Mouse (Mus musculus) CH12.LX (cell line): ENCODE measurements around the gene Irak3. TPM values are rescaled to one million over a fixed set of nuclear protein-coding genes. Genes with fewer than 3 reads are reported as not detected.

Experiments used
- DNase-seq: peaks from one replicate; pipeline ENCODE4 v3.0.0-alpha.2; 2013; ENCODE audit errors: extremely low read depth
- H3K27ac ChIP-seq: 2 replicates; pipeline ENCODE4 v1.5.1; 2012; ENCODE audit warnings: low read depth, mild to moderate bottlenecking, control low read depth, moderate library complexity; ENCODE audit not compliant: insufficient read depth
- H3K27me3 ChIP-seq: replicated peaks from 2 replicates; pipeline ENCODE3; 2012; ENCODE audit warnings: inconsistent platforms
- H3K36me3 ChIP-seq, 2 experiments: replicated peaks in 1 of 2; 2 replicates each; pipeline versions ENCODE3 to v1.6.1; 2012; ENCODE audit warnings: inconsistent platforms in 1 of 2, low read length in 1 of 2, mild to moderate bottlenecking in 1 of 2, mixed read lengths in 1 of 2, moderate library complexity in 1 of 2; ENCODE audit not compliant: control insufficient read depth in 1 of 2, insufficient read depth in 1 of 2
- H3K4me1 ChIP-seq, 2 experiments: 2 replicates each; pipeline ENCODE4 v1.6.1; 2012; ENCODE audit warnings: inconsistent platforms in 1 of 2, moderate library complexity in 1 of 2; ENCODE audit not compliant: insufficient read depth in 2 of 2, control insufficient read depth in 1 of 2
- H3K4me2 ChIP-seq: 2 replicates; pipeline ENCODE4 v1.6.1; 2012; ENCODE audit warnings: low read depth, mild to moderate bottlenecking, control low read depth; ENCODE audit not compliant: poor library complexity, insufficient read depth, severe bottlenecking
- H3K4me3 ChIP-seq, 3 experiments: fragments of 150-350 bp in 1 of 3; sonication (generic) in 1 of 3; replicated peaks in 1 of 3; 2 replicates each; pipeline versions ENCODE3 to v1.5.1; 2011 to 2012; ENCODE audit warnings: low read depth in 2 of 3, low read length in 2 of 3, mild to moderate bottlenecking in 2 of 3, moderate library complexity in 2 of 3, control low read depth in 1 of 3, improper control_type of control experiment in 1 of 3, inconsistent platforms in 1 of 3, mixed read lengths in 1 of 3; ENCODE audit not compliant: poor library complexity in 1 of 3
- H3K79me2 ChIP-seq: replicated peaks from 2 replicates; pipeline ENCODE4 v1.6.1; 2012; ENCODE audit warnings: mild to moderate bottlenecking, moderate library complexity; ENCODE audit not compliant: control insufficient read depth, poor library complexity, insufficient read depth, severe bottlenecking; ENCODE audit errors: extremely low read depth
- H3K9ac ChIP-seq: 2 replicates; pipeline ENCODE4 v1.6.1; 2012; ENCODE audit warnings: low read depth, mild to moderate bottlenecking, control low read depth, moderate library complexity; ENCODE audit not compliant: insufficient read depth
- H3K9me3 ChIP-seq: replicated peaks from 2 replicates; pipeline ENCODE3; 2012; ENCODE audit warnings: low read length, inconsistent platforms, mixed read lengths
- CHD2 ChIP-seq: IDR thresholded peaks from 2 replicates; pipeline ENCODE4 v1.6.1; 2011; ENCODE audit warnings: low read length, improper control_type of control experiment
- CTCF ChIP-seq, 2 experiments: IDR thresholded peaks in 1 of 2; conservative IDR thresholded peaks in 1 of 2; 2 replicates each; pipeline ENCODE4 v1.5.1; 2011 to 2012; ENCODE audit warnings: low read depth in 2 of 2, low read length in 2 of 2, improper control_type of control experiment in 1 of 2, inconsistent platforms in 1 of 2, mild to moderate bottlenecking in 1 of 2, moderate library complexity in 1 of 2
- E2F4 ChIP-seq: IDR thresholded peaks from 2 replicates; pipeline ENCODE4 v1.6.1; 2011; ENCODE audit warnings: low read depth, low read length, improper control_type of control experiment; ENCODE audit not compliant: insufficient replicate concordance
- ELF1 ChIP-seq: IDR thresholded peaks from 2 replicates; pipeline ENCODE4 v1.6.1; 2014; ENCODE audit warnings: low read depth, mild to moderate bottlenecking, inconsistent platforms, low read length, improper control_type of control experiment
- ETS1 ChIP-seq: conservative IDR thresholded peaks from 2 replicates; pipeline ENCODE4 v1.6.1; 2012; ENCODE audit warnings: low read depth, mild to moderate bottlenecking, inconsistent platforms, low read length, improper control_type of control experiment, moderate library complexity
- HCFC1 ChIP-seq: IDR thresholded peaks from 2 replicates; pipeline ENCODE4 v1.6.1; 2012; ENCODE audit warnings: low read depth, mild to moderate bottlenecking, inconsistent platforms, low read length, improper control_type of control experiment
- IRF4 ChIP-seq: IDR thresholded peaks from 2 replicates; pipeline ENCODE4 v1.6.1; 2014; ENCODE audit warnings: low read depth, mild to moderate bottlenecking, inconsistent platforms, low read length, improper control_type of control experiment
- JUN ChIP-seq: IDR thresholded peaks from 2 replicates; pipeline ENCODE4 v1.6.1; 2011; ENCODE audit warnings: low read depth, mild to moderate bottlenecking, low read length, improper control_type of control experiment, moderate library complexity; ENCODE audit not compliant: insufficient read depth
- JUND ChIP-seq: conservative IDR thresholded peaks from 2 replicates; pipeline ENCODE4 v1.6.1; 2011; ENCODE audit warnings: low read depth, low read length, improper control_type of control experiment
- KAT2A ChIP-seq: IDR thresholded peaks from 2 replicates; pipeline ENCODE4 v1.6.1; 2012; ENCODE audit warnings: low read length, improper control_type of control experiment, inconsistent platforms; ENCODE audit not compliant: insufficient replicate concordance
- MAFK ChIP-seq: IDR thresholded peaks from 2 replicates; pipeline ENCODE4 v1.6.1; 2011; ENCODE audit warnings: low read length, improper control_type of control experiment; ENCODE audit not compliant: insufficient replicate concordance
- MAZ ChIP-seq: IDR thresholded peaks from 2 replicates; pipeline ENCODE4 v1.6.1; 2012; ENCODE audit warnings: low read depth, mild to moderate bottlenecking, inconsistent platforms, low read length, improper control_type of control experiment, moderate library complexity
- MEF2A ChIP-seq: IDR thresholded peaks from 2 replicates; pipeline ENCODE4 v1.6.1; 2014; ENCODE audit warnings: low read depth, mild to moderate bottlenecking, inconsistent platforms, low read length, improper control_type of control experiment, borderline replicate concordance
- MXI1 ChIP-seq: IDR thresholded peaks from 2 replicates; pipeline ENCODE4 v1.6.1; 2011; ENCODE audit warnings: mild to moderate bottlenecking, low read depth, low read length, improper control_type of control experiment
- NRF1 ChIP-seq: IDR thresholded peaks from 2 replicates; pipeline ENCODE4 v1.6.1; 2014; ENCODE audit warnings: low read depth, mild to moderate bottlenecking, inconsistent platforms, low read length, improper control_type of control experiment, moderate library complexity
- POLR2AphosphoS2 ChIP-seq: IDR thresholded peaks from 2 replicates; pipeline ENCODE4 v1.6.1; 2011; ENCODE audit warnings: low read depth, low read length, improper control_type of control experiment
- RAD21 ChIP-seq: IDR thresholded peaks from 2 replicates; pipeline ENCODE4 v1.6.1; 2011; ENCODE audit warnings: low read depth, mild to moderate bottlenecking, low read length, improper control_type of control experiment, moderate library complexity
- SIN3A ChIP-seq: IDR thresholded peaks from 2 replicates; pipeline ENCODE4 v1.6.1; 2012; ENCODE audit warnings: low read length, improper control_type of control experiment, inconsistent platforms
- SMC3 ChIP-seq: IDR thresholded peaks from 2 replicates; pipeline ENCODE4 v1.6.1; 2011; ENCODE audit warnings: low read depth, low read length, improper control_type of control experiment
- TBP ChIP-seq: conservative IDR thresholded peaks from 2 replicates; pipeline ENCODE4 v1.6.1; 2011; ENCODE audit warnings: low read depth, low read length, improper control_type of control experiment
- ZC3H11A ChIP-seq: IDR thresholded peaks from 2 replicates; pipeline ENCODE4 v1.6.1; 2012; ENCODE audit warnings: low read depth, mild to moderate bottlenecking, inconsistent platforms, low read length, improper control_type of control experiment
- ZKSCAN1 ChIP-seq: IDR thresholded peaks from 2 replicates; pipeline ENCODE4 v1.6.1; 2012; ENCODE audit warnings: low read depth, inconsistent platforms, low read length, improper control_type of control experiment, borderline replicate concordance
- ZMIZ1 ChIP-seq: IDR thresholded peaks from 2 replicates; pipeline ENCODE4 v1.6.1; 2012; ENCODE audit warnings: low read depth, mild to moderate bottlenecking, inconsistent platforms, low read length, improper control_type of control experiment
- ZNF384 ChIP-seq: IDR thresholded peaks from 2 replicates; pipeline ENCODE4 v1.6.1; 2012; ENCODE audit warnings: low read depth, low read length, improper control_type of control experiment, inconsistent platforms
- dilution Hi-C: fragments of 300-500 bp; cut with MboI; formaldehyde crosslinking; loops from 2 replicates; pipeline ENCODE4 v1.14.3; 2020; ENCODE audit warnings: low sequenced_read_pairs; ENCODE audit not compliant: extremely low pct_unique_long_range_greater_than_20kb, extremely low pct_ligation_motif_present
- in situ Hi-C: fragments of 300-500 bp; cut with MboI; formaldehyde crosslinking; loops from 3 replicates; pipeline ENCODE4 v1.14.3; 2019; ENCODE audit warnings: low sequenced_read_pairs, low pct_ligation_motif_present, low pct_unique_long_range_greater_than_20kb, mixed read lengths
- polyA plus RNA-seq: library from polyadenylated mRNA; unstranded; fragments of >175 nt; gene quantifications from 2 replicates; pipeline ENCODE4 v1.2.1, GENCODE M21; 2012; ENCODE audit warnings: low read depth; ENCODE audit not compliant: insufficient read length
- total RNA-seq, 2 experiments: library from RNA; depleted of rRNA; stranded (reverse); fragments of 300-350 nt in 1 of 2; fragments of >200 nt in 1 of 2; gene quantifications; 2 replicates each; pipeline ENCODE4 v1.2.3; 2012 to 2014

Gene Irak3
- total and polyA plus RNA-seq, 3 experiments = 0.50 to 3.1 (median 1.1) TPM

GRCm38 (mm10) chr10:120136020-120136562 lies 65.8 kb downstream of the Irak3 start:
- Histone ChIP-seq H3K4me1 (peaks cover 0 to 4% of the 10 kb centered on the region in 2 experiments; a peak in 2 of 4 replicates), H3K79me2 (no peaks in the 10 kb centered on the region), H3K27ac (no peak overlapping the region), H3K9ac (no peak overlapping the region), H3K4me3 (no peak overlapping the region), H3K9me3 (no peaks in the 10 kb centered on the region), H3K27me3 (no peaks in the 10 kb centered on the region), H3K4me2 (no peak overlapping the region), H3K36me3 (no peaks in the 10 kb centered on the region)
- dilution Hi-C loops = no loop called here
- in situ Hi-C loops = no loop called here
- TF ChIP-seq ZMIZ1 (no peak), NRF1 (no peak), ZNF384 (no peak)
- DNase-seq = no peak

GRCm38 (mm10) chr10:120133697-120134096 lies 68.2 kb downstream of the Irak3 start:
- Histone ChIP-seq H3K4me1 (peaks cover 0 to 4% of the 10 kb centered on the region in 2 experiments; a peak in 2 of 4 replicates), H3K9ac (no peak overlapping the region), H3K36me3 (no peaks in the 10 kb centered on the region), H3K9me3 (no peaks in the 10 kb centered on the region), H3K4me2 (no peak overlapping the region), H3K4me3 (no peak overlapping the region), H3K27me3 (no peaks in the 10 kb centered on the region), H3K79me2 (no peaks in the 10 kb centered on the region), H3K27ac (no peak overlapping the region)
- TF ChIP-seq TBP = no peak
- TF ChIP-seq ZC3H11A = no peak
- TF ChIP-seq IRF4 = no peak
- TF ChIP-seq ELF1 = no peak
- no peak for TF ChIP-seq JUND
- no peak for TF ChIP-seq ZKSCAN1
- TF ChIP-seq ETS1 = no peak
- no peak for DNase-seq
- dilution Hi-C loops = no loop called here
- in situ Hi-C loops = no loop called here

GRCm38 (mm10) chr10:120130621-120131020 lies 71.3 kb downstream of the Irak3 start:
- H3K9me3 ChIP-seq = no peaks in the 10 kb centered on the region
- peak; percentile 52 for DNase-seq
- no peaks in the 10 kb centered on the region for H3K36me3 ChIP-seq
- no peak overlapping the region for H3K27ac ChIP-seq
- peaks cover under 1 to 6% of the 10 kb centered on the region in 2 experiments; a peak in 3 of 4 replicates for H3K4me1 ChIP-seq
- H3K79me2 ChIP-seq = no peaks in the 10 kb centered on the region
- no peak for TF ChIP-seq ETS1
- TF ChIP-seq JUN = no peak
- TF ChIP-seq TBP = no peak
- TF ChIP-seq MAFK = no peak
- peak; percentile 41 for TF ChIP-seq RAD21
- TF ChIP-seq SIN3A = no peak
- no peak for TF ChIP-seq ZKSCAN1
- no peak for TF ChIP-seq POLR2AphosphoS2
- no peak for TF ChIP-seq MAZ
- TF ChIP-seq ZC3H11A = no peak
- no peak for TF ChIP-seq KAT2A
- peak; percentile 27; the same call in 1 of the 2 replicates for TF ChIP-seq SMC3
- TF ChIP-seq MXI1 = no peak
- TF ChIP-seq MEF2A = no peak
- no peak for TF ChIP-seq CHD2
- peak; percentile 49 to 64 for TF ChIP-seq CTCF (conservative IDR thresholded peaks at IDR 0.05 in 1 of 2, IDR thresholded peaks at IDR 0.05 in 1 of 2; ENCODE audit: low read depth in 2 of 2, low read length in 2 of 2)
- TF ChIP-seq E2F4 = no peak
- no peak for TF ChIP-seq ZNF384
- TF ChIP-seq HCFC1 = no peak
- H3K4me3 ChIP-seq = no peak overlapping the region
- in situ Hi-C loops = no loop called here
- H3K4me2 ChIP-seq = no peak overlapping the region
- no peak overlapping the region for H3K9ac ChIP-seq
- dilution Hi-C loops = no loop called here
- H3K27me3 ChIP-seq = no peaks in the 10 kb centered on the region
